Mouse (Mus musculus) midbrain, embryonic 13.5 days (tissue): ENCODE measurements around the gene Usp22. TPM values are rescaled to one million over a fixed set of nuclear protein-coding genes. Genes with fewer than 3 reads are reported as not detected.

Experiments used
- ATAC-seq: fragments of 200-750 bp; cut with Nextera tagmentation; 2 replicates; pipeline ENCODE4 v1.8.0; 2017; ENCODE audit warnings: mild to moderate bottlenecking, moderate TSS enrichment, moderate library complexity
- H3K27ac ChIP-seq: fragments of 300-500 bp; sonication (generic); 2 replicates; pipeline ENCODE4 v1.5.1; 2015; ENCODE audit warnings: inconsistent platforms, mild to moderate bottlenecking, moderate library complexity
- H3K27me3 ChIP-seq: fragments of 300-500 bp; sonication (generic); 2 replicates; pipeline ENCODE4 v1.6.1; 2015; ENCODE audit warnings: mild to moderate bottlenecking, inconsistent platforms
- H3K36me3 ChIP-seq: fragments of 300-500 bp; sonication (generic); 2 replicates; pipeline ENCODE4 v1.6.1; 2015; ENCODE audit warnings: mild to moderate bottlenecking, inconsistent platforms
- H3K4me1 ChIP-seq: fragments of 300-500 bp; sonication (generic); replicated peaks from 2 replicates; pipeline ENCODE4 v1.6.1; 2015; ENCODE audit warnings: inconsistent platforms
- H3K4me2 ChIP-seq: fragments of 300-500 bp; sonication (generic); replicated peaks from 2 replicates; pipeline ENCODE4 v1.6.1; 2015; ENCODE audit warnings: moderate library complexity, mild to moderate bottlenecking, inconsistent platforms
- H3K4me3 ChIP-seq: fragments of 300-500 bp; sonication (generic); replicated peaks from 2 replicates; pipeline ENCODE4 v1.5.1; 2015; ENCODE audit warnings: mild to moderate bottlenecking, inconsistent platforms
- H3K9ac ChIP-seq: fragments of 300-500 bp; sonication (generic); replicated peaks from 2 replicates; pipeline ENCODE4 v1.6.1; 2015; ENCODE audit warnings: mild to moderate bottlenecking, inconsistent platforms
- H3K9me3 ChIP-seq: fragments of 300-500 bp; sonication (generic); 2 replicates; pipeline ENCODE4 v1.6.1; 2016; ENCODE audit warnings: mild to moderate bottlenecking, inconsistent platforms
- WGBS: fragments of 180-500 bp; shearing (Covaris S2); methylation state at CpG from one replicate; pipeline ENCODE4 v1.1.7; 2015; 5-methylcytosine and 5-hydroxymethylcytosine counted together
- polyA plus RNA-seq: library from polyadenylated mRNA; unstranded; fragments of >200 nt; fragmentation: Nextera tagmentation; extraction: Ambion mirVana; gene quantifications from 2 replicates; pipeline ENCODE4 v1.2.1, GENCODE M21; 2015

The Usp22 gene
- polyA plus RNA-seq, result 368 and 370 TPM in 2 replicates

- no peaks in the 10 kb centered on the region for H3K27me3 ChIP-seq
- peak within 1 kb of the TSS; percentile 80 for H3K4me2 ChIP-seq
- ATAC-seq, result peak; percentile 98
- peaks cover 4% of the 10 kb centered on the region; the same call in 1 of the 2 replicates for H3K36me3 ChIP-seq
- peak within 1 kb of the TSS; percentile 100 for H3K9ac ChIP-seq
- peaks cover 41% of the 10 kb centered on the region for H3K4me1 ChIP-seq
- no peaks in the 10 kb centered on the region for H3K9me3 ChIP-seq
- WGBS, result under 1% methylated on average over 68 of the region's 69 CpGs
- peak within 1 kb of the TSS; percentile 98 for H3K27ac ChIP-seq
- peak within 1 kb of the TSS; percentile 95 for H3K4me3 ChIP-seq
Measured at GRCm38 (mm10) chr11:61174821-61175658, at the start of gene Usp22. Usp22 (minus strand) TSS chr11:61175055.

- no peak overlapping the region for H3K4me3 ChIP-seq
- no peaks in the 10 kb centered on the region for H3K36me3 ChIP-seq
- no peaks in the 10 kb centered on the region for H3K4me1 ChIP-seq
- H3K27me3 ChIP-seq, result no peaks in the 10 kb centered on the region
- WGBS, result 77% methylated on average over 6 of the region's 6 CpGs
- no peak overlapping the region for H3K27ac ChIP-seq
- no peak overlapping the region for H3K4me2 ChIP-seq
- H3K9me3 ChIP-seq, result no peaks in the 10 kb centered on the region
- no peak for ATAC-seq
- no peak overlapping the region for H3K9ac ChIP-seq
Measured at GRCm38 (mm10) chr11:61224234-61224744, 49.4 kb upstream of the Usp22 start.

DNA sequence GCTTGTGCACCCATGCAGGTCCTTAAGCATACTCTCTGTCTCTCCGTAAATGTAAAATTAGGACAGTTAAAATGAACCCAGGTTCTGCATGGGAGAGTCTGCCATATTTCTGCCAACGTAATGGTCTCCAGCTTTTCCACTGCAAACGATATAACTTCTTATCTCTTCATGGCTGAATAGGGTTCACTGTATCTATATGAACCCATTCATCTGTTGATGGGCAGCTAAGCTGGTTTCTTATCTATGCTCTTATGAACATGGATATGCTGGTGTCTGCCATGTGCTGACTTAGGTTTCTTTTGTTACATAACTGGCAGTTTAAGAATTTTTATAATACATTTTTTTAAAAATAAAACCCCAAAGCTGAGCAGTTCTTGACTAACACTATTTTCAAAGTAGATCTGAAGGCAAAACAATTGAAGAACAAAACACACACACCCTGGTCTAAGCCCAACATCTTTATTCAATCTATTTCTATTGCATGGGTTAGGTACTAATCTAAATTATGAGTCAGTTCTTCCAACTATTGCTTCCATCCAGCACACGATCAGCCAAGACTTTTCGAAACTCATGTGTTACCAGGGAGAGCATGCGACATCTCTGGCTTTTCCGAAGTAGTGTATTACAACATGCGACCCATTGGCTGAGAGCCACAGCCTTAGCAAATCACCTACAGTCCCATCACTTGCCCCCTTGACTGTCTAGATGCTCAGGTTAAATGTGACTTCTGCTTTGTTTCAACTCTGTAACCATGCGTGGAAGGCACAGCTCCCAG lies 48.3 kb upstream of the Usp22 start:
- Histone ChIP-seq H3K4me2 (no peak overlapping the region), H3K9ac (no peak overlapping the region), H3K4me3 (no peak overlapping the region), H3K36me3 (no peaks in the 10 kb centered on the region), H3K9me3 (no peaks in the 10 kb centered on the region), H3K27ac (no peak overlapping the region), H3K4me1 (no peaks in the 10 kb centered on the region), H3K27me3 (no peaks in the 10 kb centered on the region)
- 91% methylated on average over 9 of the region's 9 CpGs for WGBS
- ATAC-seq, result no peak

GRCm38 (mm10) chr11:61222007-61222406 lies 47.2 kb upstream of the Usp22 start:
- H3K27me3 ChIP-seq, result no peaks in the 10 kb centered on the region

GRCm38 (mm10) chr11:61220156-61220881 lies 45.5 kb upstream of the Usp22 start:
- Histone ChIP-seq H3K9me3 (no peaks in the 10 kb centered on the region), H3K4me1 (no peaks in the 10 kb centered on the region), H3K4me3 (no peak overlapping the region), H3K9ac (no peak overlapping the region), H3K4me2 (no peak overlapping the region), H3K36me3 (no peaks in the 10 kb centered on the region), H3K27ac (no peak overlapping the region), H3K27me3 (no peaks in the 10 kb centered on the region)
- no peak for ATAC-seq
- WGBS, result 73% methylated on average over 9 of the region's 9 CpGs

More at GRCm38 (mm10) chr11:61222007-61222406, 47.2 kb upstream of the Usp22 start:
- ATAC-seq, result no peak
- H3K9ac ChIP-seq, result no peak overlapping the region
- no peak overlapping the region for H3K4me3 ChIP-seq
- H3K4me2 ChIP-seq, result no peak overlapping the region
- no peaks in the 10 kb centered on the region for H3K4me1 ChIP-seq
- H3K27ac ChIP-seq, result no peak overlapping the region
- no peaks in the 10 kb centered on the region for H3K36me3 ChIP-seq
- no peaks in the 10 kb centered on the region for H3K9me3 ChIP-seq
- 82% methylated on average over 1 of the region's 1 CpGs for WGBS

GRCm38 (mm10) chr11:61215936-61216335 lies 41.1 kb upstream of the Usp22 start:
- 86% methylated on average over 3 of the region's 3 CpGs for WGBS
- no peak for ATAC-seq
- no peak overlapping the region for H3K4me3 ChIP-seq
- no peak overlapping the region for H3K4me2 ChIP-seq
- H3K4me1 ChIP-seq, result 0 out of 2 replicates have a peak, but pooled peaks cover 2% of the 10 kb centered on the region
- H3K9me3 ChIP-seq, result no peaks in the 10 kb centered on the region
- H3K27ac ChIP-seq, result no peak overlapping the region
- no peaks in the 10 kb centered on the region for H3K27me3 ChIP-seq
- H3K36me3 ChIP-seq, result no peaks in the 10 kb centered on the region
- no peak overlapping the region for H3K9ac ChIP-seq

DNA sequence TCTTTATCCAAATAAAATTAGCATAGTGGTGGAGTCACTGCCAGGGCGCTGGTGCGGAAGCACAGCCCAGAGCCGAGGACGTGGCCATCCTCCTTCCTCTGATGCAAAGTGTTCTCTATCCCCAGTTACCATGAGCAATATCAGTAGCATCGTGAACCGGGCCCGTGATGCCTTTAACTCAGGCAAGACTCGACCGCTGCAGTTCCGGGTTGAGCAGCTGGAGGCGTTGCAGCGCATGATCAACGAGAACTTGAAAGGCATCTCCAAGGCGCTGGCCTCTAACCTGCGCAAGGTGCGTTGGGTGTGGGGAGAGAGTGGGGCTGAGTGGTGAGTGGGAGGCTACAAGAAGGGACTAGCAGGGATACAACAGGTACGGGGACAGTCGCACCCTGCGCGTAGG lies 37.2 kb upstream of the Usp22 start:
- Histone ChIP-seq H3K9me3 (no peaks in the 10 kb centered on the region), H3K9ac (no peak overlapping the region), H3K4me2 (no peak overlapping the region), H3K27ac (no peak overlapping the region), H3K4me1 (0 out of 2 replicates have a peak, but pooled peaks cover 2% of the 10 kb centered on the region), H3K36me3 (no peaks in the 10 kb centered on the region), H3K27me3 (no peaks in the 10 kb centered on the region), H3K4me3 (no peak overlapping the region)
- 45% methylated on average over 20 of the region's 20 CpGs for WGBS
- no peak for ATAC-seq

GRCm38 (mm10) chr11:61208316-61208715 lies 33.5 kb upstream of the Usp22 start:
- 80% methylated on average over 10 of the region's 10 CpGs for WGBS
- Histone ChIP-seq H3K9me3 (no peaks in the 10 kb centered on the region), H3K4me2 (no peak overlapping the region), H3K36me3 (no peaks in the 10 kb centered on the region), H3K27ac (no peak overlapping the region), H3K4me3 (no peak overlapping the region), H3K27me3 (no peaks in the 10 kb centered on the region), H3K9ac (no peak overlapping the region), H3K4me1 (0 out of 2 replicates have a peak, but pooled peaks cover 2% of the 10 kb centered on the region)
- ATAC-seq, result no peak

DNA sequence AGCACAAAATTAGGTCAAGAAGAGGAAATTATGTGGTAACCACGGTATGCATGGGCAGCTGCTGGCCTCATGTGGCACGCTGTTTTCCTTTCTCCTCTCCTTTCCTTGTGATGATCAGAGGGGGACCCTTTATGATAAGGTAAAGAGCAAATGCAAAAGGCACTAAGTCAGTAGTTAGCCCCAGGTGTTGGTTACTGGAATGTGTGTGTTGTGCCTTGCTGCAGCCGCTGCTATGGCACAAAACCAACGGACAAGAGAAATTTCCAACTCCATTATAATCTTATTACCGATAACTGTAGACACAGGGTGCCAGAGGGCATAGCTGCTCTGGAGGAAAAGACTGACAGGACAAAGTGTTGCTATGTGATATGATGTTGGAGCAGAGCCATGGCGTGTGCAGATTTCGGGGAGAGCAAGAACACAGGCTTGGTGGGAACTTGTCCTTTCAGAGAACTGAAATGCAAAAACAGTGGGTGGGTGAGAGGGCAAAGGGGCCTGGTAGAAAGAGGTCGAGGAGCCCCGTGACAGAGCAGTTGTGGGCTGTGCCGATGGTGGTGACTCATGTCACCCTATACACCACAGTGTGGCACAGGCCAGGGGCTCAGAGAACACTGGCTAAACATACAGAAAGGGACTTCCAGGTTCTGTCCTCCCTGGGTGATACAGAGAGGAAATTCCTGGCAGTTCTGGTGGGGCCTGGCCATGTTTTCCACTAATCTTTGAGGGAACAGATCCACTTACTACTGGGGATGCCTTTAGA lies 32.8 kb upstream of the Usp22 start, which contains the start of gene Aldh3a1:
TSS of gene Aldh3a1 (plus strand) at position 51 of the 760 bp plus-strand sequence.
- WGBS, result 73% methylated on average over 10 of the region's 10 CpGs
- ATAC-seq, result no peak
- Histone ChIP-seq H3K4me1 (0 out of 2 replicates have a peak, but pooled peaks cover 2% of the 10 kb centered on the region), H3K9me3 (no peaks in the 10 kb centered on the region), H3K27me3 (no peaks in the 10 kb centered on the region), H3K9ac (no peak within 1 kb of the TSS), H3K36me3 (no peaks in the 10 kb centered on the region), H3K4me2 (no peak within 1 kb of the TSS), H3K27ac (no peak within 1 kb of the TSS), H3K4me3 (no peak within 1 kb of the TSS)

DNA sequence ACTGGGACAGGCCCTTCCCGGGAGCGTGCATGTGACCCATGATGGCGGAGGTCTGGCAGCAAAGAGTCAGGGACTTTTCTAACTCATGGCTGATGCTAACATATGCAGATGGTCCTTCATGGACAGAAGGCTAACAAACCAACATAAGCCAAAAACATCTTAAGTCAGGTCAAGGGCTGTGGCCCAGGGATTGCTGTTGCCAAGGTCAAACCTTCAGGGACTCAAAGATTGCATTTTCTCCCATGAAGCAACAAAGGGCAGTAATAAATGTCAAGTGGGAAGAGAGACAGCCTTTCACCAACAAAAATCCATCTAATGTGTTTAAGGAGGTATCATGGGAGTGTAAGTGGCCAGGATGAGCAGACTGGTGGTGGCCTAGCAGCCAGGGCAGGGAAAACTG lies 31.3 kb upstream of the Usp22 start:
- Histone ChIP-seq H3K4me1 (no peaks in the 10 kb centered on the region), H3K4me3 (no peak overlapping the region), H3K27ac (no peak overlapping the region), H3K36me3 (no peaks in the 10 kb centered on the region), H3K9me3 (no peaks in the 10 kb centered on the region), H3K9ac (no peak overlapping the region), H3K4me2 (no peak overlapping the region), H3K27me3 (no peaks in the 10 kb centered on the region)
- WGBS, result 95% methylated on average over 3 of the region's 3 CpGs
- ATAC-seq, result no peak
